Comparison of ENCODE assay signal across 8 mouse cellular contexts in the genomic region with DNA sequence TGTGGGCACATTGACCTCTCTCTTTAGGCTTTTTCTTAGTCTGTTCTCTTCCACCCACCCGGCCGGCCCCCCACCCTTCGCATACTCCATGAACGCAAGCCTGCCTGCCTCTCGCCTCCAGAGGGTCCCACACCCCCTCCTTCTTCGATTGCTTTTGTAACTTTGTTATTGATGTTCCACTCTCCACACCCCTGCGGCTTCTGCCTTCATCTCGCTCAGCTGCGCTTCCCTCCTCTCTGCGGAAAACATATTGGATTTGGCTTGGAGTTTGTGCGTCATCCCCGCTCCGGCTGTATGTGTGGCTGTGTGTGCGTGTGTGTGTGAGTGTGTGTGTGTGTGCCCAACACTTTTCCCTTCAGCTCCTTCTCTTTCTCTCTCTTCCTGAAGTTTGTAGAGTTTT. TPM values are rescaled to one million over a fixed set of nuclear protein-coding genes. Genes with fewer than 3 reads are reported as not detected.
DNase-seq lines count a peak whose midpoint lies in the region; ATAC-seq and TF ChIP-seq lines count a peak whose summit lies in the region.

No protein-coding gene starts in this region.

- no peak for TF ChIP-seq POLR2A in kidney, adult 2 months (IDR thresholded peaks at IDR 0.05; ENCODE audit: low read depth, low read length)

- no peak overlapping the region for H3K27ac ChIP-seq in kidney, adult 2 months (ENCODE audit: insufficient read depth, low read depth, low read length)
- H3K27ac ChIP-seq in forebrain, embryonic 15.5 days (replicated peaks), result 0 out of 2 replicates have a peak overlapping the region, but pooled peaks have one; percentile 30
- 0 out of 2 replicates have a peak overlapping the region, but pooled peaks have one; percentile 1 for H3K27ac ChIP-seq in neural tube, embryonic 15.5 days (replicated peaks)

- no peak for TF ChIP-seq CTCF in kidney, adult 2 months (conservative IDR thresholded peaks at IDR 0.05; ENCODE audit: insufficient read depth, insufficient read length, low read depth, low read length)

- no peak overlapping the region for H3K4me2 ChIP-seq in forebrain, embryonic 15.5 days (replicated peaks)
- peak overlapping the region; percentile 39 for H3K4me2 ChIP-seq in neural tube, embryonic 15.5 days

- ATAC-seq in forebrain, embryonic 15.5 days (replicated peaks), result no peak; the same call in 1 of the 2 replicates
- 0 out of 2 replicates have a peak, but pooled peaks have one; percentile 49 for ATAC-seq in neural tube, embryonic 15.5 days (ENCODE audit: low FRiP score)

- no peaks in the 10 kb centered on the region for H3K36me3 ChIP-seq in kidney, adult 2 months (ENCODE audit: control insufficient read depth, insufficient read depth, low read length)
- no peaks in the 10 kb centered on the region for H3K36me3 ChIP-seq in forebrain, embryonic 15.5 days
- H3K36me3 ChIP-seq in neural tube, embryonic 15.5 days, result no peaks in the 10 kb centered on the region

- no peak overlapping the region for H3K9ac ChIP-seq in forebrain, embryonic 15.5 days (replicated peaks)
- no peak overlapping the region for H3K9ac ChIP-seq in neural tube, embryonic 15.5 days (replicated peaks)

- 46% methylated on average over 14 of the region's 14 CpGs for WGBS in kidney, adult 2 months
- WGBS in forebrain, embryonic 15.5 days, result 30% methylated on average over 14 of the region's 14 CpGs
- WGBS in neural tube, embryonic 15.5 days, result 17% methylated on average over 14 of the region's 14 CpGs

- H3K4me1 ChIP-seq in kidney, adult 2 months (ENCODE audit: control insufficient read depth, insufficient read depth, low read length), result peaks cover 5% of the 10 kb centered on the region; the same call in 1 of the 2 replicates
- H3K4me1 ChIP-seq in forebrain, embryonic 15.5 days, result peaks cover 11% of the 10 kb centered on the region
- peaks cover 20% of the 10 kb centered on the region for H3K4me1 ChIP-seq in neural tube, embryonic 15.5 days

- H3K4me3 ChIP-seq in kidney, adult 2 months (ENCODE audit: insufficient read depth, low read depth, low read length), result no peak overlapping the region
- no peak overlapping the region for H3K4me3 ChIP-seq in forebrain, embryonic 15.5 days
- no peak overlapping the region for H3K4me3 ChIP-seq in neural tube, embryonic 15.5 days (replicated peaks)

- peak; percentile 44 to 54 for DNase-seq in kidney, postnatal 4 days
- no peak for DNase-seq in kidney, adult 2 months
- DNase-seq in left cerebral cortex, adult 18-20 months (ENCODE audit: low spot score in 2 of 2), result peak; percentile 68 to 75
- no peak for DNase-seq in urinary bladder, adult 18-20 months (ENCODE audit: low spot score in 2 of 2)
- no peak for DNase-seq in adrenal gland, adult 8-10 months
- DNase-seq in T-cell, adult 2 months (ENCODE audit: low spot score), result no peak

- H3K9me3 ChIP-seq in forebrain, embryonic 15.5 days, result no peaks in the 10 kb centered on the region
- no peaks in the 10 kb centered on the region for H3K9me3 ChIP-seq in neural tube, embryonic 15.5 days (replicated peaks)

- H3K27me3 ChIP-seq in kidney, adult 2 months (replicated peaks; ENCODE audit: control insufficient read depth, insufficient read depth, low read length), result no peaks in the 10 kb centered on the region
- H3K27me3 ChIP-seq in forebrain, embryonic 15.5 days, result no peaks in the 10 kb centered on the region
- H3K27me3 ChIP-seq in neural tube, embryonic 15.5 days (replicated peaks), result no peaks in the 10 kb centered on the region

RNA-seq across cellular contexts. Expression of a gene that starts 53.1 kb away (rescaled TPM):
- polyA plus RNA-seq in kidney, adult 2 months (2012; rRNA removed), result 1.9 and 3.9 TPM in 2 replicates
- polyA plus RNA-seq in forebrain, embryonic 15.5 days (2015; fragmentation: Nextera tagmentation; extraction: Ambion mirVana), result 6,946 and 7,065 TPM in 2 replicates
- total RNA-seq in left cerebral cortex, adult 18-20 months (2021), result 100 to 1,000 TPM; 193 to 292 TPM
- 3,438 and 4,597 TPM in 2 replicates for polyA plus RNA-seq in neural tube, embryonic 15.5 days (2015; fragmentation: Nextera tagmentation; extraction: Ambion mirVana)
- total RNA-seq in adrenal gland, adult 8-10 months (2022), result 100 to 1,000 TPM in 2 of 4 experiments, 10 to 100 TPM in 2; 42.5 to 190 (median 123) TPM

Comparison
In these comparisons a context has a peak if more than half of its experiments do, and no peak if none do; other contexts are left out.
1. DNase-seq: peak in kidney, postnatal 4 days (2 of 2) and left cerebral cortex, adult 18-20 months (2 of 2); none in kidney, adult 2 months (single experiment), urinary bladder, adult 18-20 months (0 of 2), adrenal gland, adult 8-10 months (single experiment) and T-cell, adult 2 months (single experiment).
2. RNA of a gene that starts 53.1 kb away (polyA plus RNA-seq): 6,946 to 7,065 TPM in forebrain, embryonic 15.5 days and 3,438 to 4,597 TPM in neural tube, embryonic 15.5 days; 1.9 to 3.9 TPM in kidney, adult 2 months; every median in the first group is over 100 times any median in the second.